Mouse (Mus musculus): Measurements from ENCODE around the gene Ppp4r3a.
"Not testable (repeated sequence)": the region's sequence is repeated elsewhere in the genome, so short reads cannot be mapped to it uniquely, and the experiment has no call there.

Gene Ppp4r3a

DNA sequence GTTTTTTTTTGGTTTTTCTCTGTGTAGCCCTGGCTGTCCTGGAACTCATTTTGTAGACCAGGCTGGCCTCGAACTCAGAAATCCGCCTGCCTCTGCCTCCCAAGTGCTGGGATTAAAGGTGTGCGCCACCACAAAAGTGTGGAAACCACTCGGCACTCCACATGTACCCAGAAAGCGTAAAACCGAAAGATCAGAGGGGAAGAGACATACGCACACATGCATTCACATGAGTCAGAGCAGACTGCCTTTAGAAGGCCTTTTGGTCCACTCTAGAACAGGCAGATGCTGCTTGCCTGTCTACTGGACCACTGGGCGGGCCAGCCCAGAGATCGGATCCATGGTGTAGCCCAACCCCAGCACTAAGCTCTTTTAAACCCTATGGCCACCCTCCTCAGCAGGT lies 69.8 kb downstream of the Ppp4r3a start:
- not testable (repeated sequence) for DNase-seq (ENCODE audit: extremely low read depth, low read depth, low spot score)

- no peak for DNase-seq (ENCODE audit: extremely low read depth, low read depth, low spot score)
These were observed 70.3 kb downstream of the Ppp4r3a start for GRCm38 (mm10) chr12:101013078-101013665.

- no peak for DNase-seq (ENCODE audit: extremely low read depth, low read depth, low spot score)
These were observed 71.1 kb downstream of the Ppp4r3a start for GRCm38 (mm10) chr12:101012197-101013077.

GRCm38 (mm10) chr12:101011017-101011416 lies 72.5 kb downstream of the Ppp4r3a start:
- no peak for DNase-seq (ENCODE audit: extremely low read depth, low read depth, low spot score)

- no peak for DNase-seq (ENCODE audit: extremely low read depth, low read depth, low spot score)
These were observed 73.2 kb downstream of the Ppp4r3a start for GRCm38 (mm10) chr12:101010148-101010920.

DNA sequence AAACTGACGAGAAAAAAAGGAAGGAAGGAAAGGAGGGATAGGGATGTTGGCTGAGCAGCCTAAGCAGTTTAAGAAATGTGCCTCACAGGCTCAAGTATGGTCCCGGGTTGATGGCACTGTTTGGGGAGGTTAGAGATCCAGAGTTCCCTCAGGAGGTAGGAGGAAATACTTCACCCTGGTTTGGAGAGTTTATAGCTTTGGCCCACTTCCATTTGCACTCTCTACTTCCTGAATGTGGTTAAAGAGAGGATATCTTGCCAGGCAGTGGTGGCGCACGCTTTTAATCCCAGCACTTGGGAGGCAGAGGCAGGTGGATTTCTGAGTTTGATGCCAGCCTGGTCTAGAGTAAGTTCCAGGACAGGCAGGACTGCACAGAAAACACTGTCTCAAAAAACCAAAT lies 74.3 kb downstream of the Ppp4r3a start:
- DNase-seq (ENCODE audit: extremely low read depth, low read depth, low spot score): no peak

DNA sequence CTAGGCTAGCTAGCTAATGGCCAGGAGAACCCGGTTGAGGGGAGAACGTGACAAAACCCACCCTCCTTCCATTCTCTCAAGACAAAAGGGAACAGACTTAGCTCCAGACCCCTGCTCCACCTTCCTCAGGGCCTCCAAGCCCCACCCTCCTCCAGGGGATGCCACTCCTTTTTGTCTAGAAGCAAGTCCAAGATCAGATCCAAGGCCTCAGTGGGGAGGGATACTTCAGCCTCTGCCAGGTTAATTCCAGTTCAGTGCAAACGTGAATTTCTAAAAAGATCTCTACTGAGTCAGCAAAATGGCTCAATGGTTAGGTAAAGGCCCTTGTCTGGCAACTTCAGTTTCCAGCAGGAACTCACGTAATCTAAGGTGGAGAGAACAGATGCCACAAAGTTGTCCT lies 74.9 kb downstream of the Ppp4r3a start:
- no peak for DNase-seq (ENCODE audit: extremely low read depth, low read depth, low spot score)

GRCm38 (mm10) chr12:101007968-101008481 lies 75.5 kb downstream of the Ppp4r3a start:
- no peak for DNase-seq (ENCODE audit: extremely low read depth, low read depth, low spot score)

- DNase-seq (ENCODE audit: extremely low read depth, low read depth, low spot score): no peak
These were observed 76.1 kb downstream of the Ppp4r3a start for GRCm38 (mm10) chr12:101007427-101007826.

- no peak for DNase-seq (ENCODE audit: extremely low read depth, low read depth, low spot score)
These were observed 77.7 kb downstream of the Ppp4r3a start for GRCm38 (mm10) chr12:101005665-101006420.

DNA sequence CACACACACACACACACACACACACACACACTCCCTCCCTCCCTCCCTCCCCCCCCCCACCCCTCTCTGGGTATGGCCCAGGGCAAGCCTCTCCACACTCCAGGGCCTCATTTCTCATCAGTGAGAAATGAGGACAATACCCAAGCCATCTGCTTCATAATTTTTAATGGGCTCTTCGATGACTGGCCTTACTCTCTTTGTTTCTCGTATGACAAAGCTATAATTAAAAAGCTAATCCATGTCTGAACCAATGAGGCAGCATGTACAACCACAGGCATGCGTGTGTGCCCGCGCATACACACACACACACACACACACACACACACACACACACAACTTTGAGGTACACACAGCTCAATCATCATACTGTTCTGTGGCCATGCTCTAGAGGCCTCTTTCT lies 78.5 kb downstream of the Ppp4r3a start:
- DNase-seq (ENCODE audit: extremely low read depth, low read depth, low spot score): no peak

DNA sequence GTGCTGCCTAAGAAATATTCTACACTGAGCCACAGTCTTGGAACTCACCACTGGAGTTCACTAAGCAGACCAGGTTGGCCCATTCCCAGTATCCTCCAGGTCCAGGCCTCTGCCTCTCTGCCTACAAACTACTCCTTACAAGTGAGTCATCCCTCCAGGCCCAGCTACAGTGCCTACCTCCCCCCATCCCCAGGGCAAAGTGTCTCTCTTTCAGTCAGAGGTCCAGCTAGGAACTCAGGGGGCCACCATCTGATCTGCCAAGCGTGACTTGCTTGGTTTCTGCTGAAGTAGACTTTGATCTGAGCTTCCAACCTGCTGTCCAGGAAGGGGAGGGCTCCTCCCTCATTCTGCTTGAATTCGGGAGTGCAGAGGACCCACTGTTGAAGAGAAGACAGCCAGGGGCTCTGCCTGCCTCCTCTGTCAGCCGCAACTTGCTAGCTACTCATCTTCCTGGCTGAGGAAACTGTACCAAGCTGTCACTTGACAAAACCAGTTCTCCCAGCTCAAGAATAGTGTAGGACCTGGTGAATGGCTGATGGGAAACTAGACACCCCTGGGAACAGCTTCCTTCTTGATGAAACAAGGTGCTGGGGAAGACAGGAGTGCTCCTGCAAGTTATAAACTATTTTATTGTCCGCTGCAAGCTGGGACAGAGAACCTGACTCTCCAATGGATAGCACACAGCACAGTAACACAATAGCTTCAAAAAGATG lies 80.5 kb downstream of the Ppp4r3a start:
- DNase-seq (ENCODE audit: extremely low read depth, low read depth, low spot score): no peak

DNA sequence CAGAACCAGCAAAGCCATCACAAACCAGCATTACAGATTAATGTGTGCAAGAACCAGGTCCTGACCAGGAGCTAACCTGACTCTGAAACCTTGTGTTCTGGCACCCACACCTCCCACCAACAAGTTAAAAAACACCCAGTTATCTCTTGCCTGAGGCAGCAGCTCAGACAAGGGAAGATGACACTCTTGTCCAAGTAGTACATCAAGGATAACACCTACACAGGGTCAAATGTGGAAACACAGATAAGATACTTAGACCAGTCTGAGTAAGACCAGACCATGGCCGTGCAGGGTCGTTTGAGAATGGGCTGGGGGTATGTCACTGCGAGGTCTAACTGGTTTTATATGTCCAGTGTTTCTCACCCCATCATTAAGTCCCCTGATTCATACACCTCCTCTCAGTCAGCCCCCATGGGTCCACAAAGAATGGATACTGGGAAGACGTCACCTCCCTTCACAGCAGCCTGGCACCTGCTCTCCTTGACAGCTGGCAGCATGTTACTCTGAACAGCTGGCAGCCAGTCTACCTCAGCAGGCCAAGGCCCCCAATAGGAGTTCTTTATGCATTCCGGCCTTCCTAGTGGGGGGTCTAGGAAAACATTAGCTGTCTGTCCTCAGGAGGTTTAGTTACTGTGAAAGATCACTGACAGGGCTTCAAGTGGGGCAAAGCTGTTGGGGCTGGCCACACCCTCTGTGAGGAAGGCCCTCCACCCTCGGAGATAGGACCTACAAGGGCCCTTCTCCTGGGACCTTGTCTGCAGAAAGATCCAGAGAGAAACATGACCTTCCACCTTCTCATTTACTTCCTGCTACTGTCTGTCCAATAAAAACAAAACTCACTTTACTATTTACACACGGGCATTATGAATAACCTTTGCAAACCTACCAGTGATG lies 84.2 kb downstream of the Ppp4r3a start:
- no peak for DNase-seq (ENCODE audit: extremely low read depth, low read depth, low spot score)

DNA sequence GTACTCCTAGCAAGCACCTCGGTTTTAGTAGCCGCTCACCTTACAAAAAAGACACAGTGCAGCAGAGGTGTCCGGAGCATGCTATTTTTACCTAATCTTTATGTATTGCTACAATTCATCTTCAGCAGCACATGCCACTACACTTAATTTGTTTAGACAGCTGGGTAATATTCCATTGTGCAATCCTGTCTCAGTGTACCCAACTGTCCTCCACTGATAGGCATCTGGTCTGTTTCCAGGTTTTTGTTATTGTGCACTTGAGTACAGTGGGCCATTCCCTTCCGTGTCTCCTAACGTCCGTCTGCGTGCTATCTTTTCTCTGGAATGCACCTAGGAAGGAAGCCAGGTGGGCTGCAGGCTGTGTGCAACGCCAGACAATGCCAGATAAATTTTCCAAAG lies 84.9 kb downstream of the Ppp4r3a start:
- no peak for DNase-seq (ENCODE audit: extremely low read depth, low read depth, low spot score)

GRCm38 (mm10) chr12:100997830-100998563 lies 85.5 kb downstream of the Ppp4r3a start:
- DNase-seq (ENCODE audit: extremely low read depth, low read depth, low spot score): no peak

DNA sequence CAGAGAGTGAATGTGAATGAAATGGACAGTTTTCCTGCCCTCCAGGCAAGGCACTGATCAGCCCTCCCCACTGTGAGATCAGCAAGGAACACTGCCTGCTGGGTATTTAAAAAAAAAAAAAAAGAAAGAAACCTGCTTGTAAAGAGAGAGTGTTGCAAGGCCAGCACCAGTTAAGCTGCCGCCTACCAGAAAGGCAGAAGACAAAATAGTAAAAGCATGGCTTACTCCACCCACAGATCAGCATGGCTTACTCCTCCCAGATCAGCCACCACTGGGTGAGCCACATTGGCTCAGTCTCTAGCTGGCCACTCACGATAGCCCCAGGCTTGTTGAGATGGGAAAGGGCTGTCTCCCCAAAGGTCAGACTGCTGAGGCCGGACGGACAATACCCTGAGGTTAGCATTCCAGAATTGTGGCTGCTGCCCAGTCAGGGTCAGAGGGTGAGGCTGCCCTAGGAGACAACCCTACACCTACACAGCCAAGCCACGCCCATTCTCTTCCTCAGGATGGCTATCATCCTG lies 87.1 kb downstream of the Ppp4r3a start:
- peak; percentile 86 for DNase-seq (ENCODE audit: extremely low read depth, low read depth, low spot score)

- DNase-seq (ENCODE audit: extremely low read depth, low read depth, low spot score): no peak
These were observed 87.7 kb downstream of the Ppp4r3a start for GRCm38 (mm10) chr12:100995607-100996377.

All from fat pad, adult 2 months (tissue).